In genomic region chr9:61368567-61369240, GRCm38 (mm10) we compare ENCODE assay signal across 9 mouse cellular contexts. TPM values are rescaled to one million over a fixed set of nuclear protein-coding genes. Genes with fewer than 3 reads are reported as not detected.
DNase-seq lines count a peak whose midpoint lies in the region; ATAC-seq and TF ChIP-seq lines count a peak whose summit lies in the region.
"Had no signal": no experiment of that assay in that cellular context is flagged by ENCODE, and none has a peak within 500 bp of the region (broad histone marks: within the 10 kb centered on the region; RNA-seq: fewer than 3 reads in every experiment).

No protein-coding gene starts in this region.

- peaks cover 50% of the 10 kb centered on the region for H3K4me1 ChIP-seq in heart, embryonic 10.5 days
- H3K4me1 ChIP-seq in lung, postnatal 0 days (ENCODE audit: insufficient read depth, low read depth, low read length), result peaks cover 28% of the 10 kb centered on the region
- peaks cover 31% of the 10 kb centered on the region for H3K4me1 ChIP-seq in stomach, embryonic 16.5 days (ENCODE audit: control insufficient read depth, insufficient read depth, low read length)

- H3K27me3 ChIP-seq in heart, embryonic 10.5 days (ENCODE audit: insufficient read depth, poor library complexity, severe bottlenecking), result peaks cover 45% of the 10 kb centered on the region
- H3K27me3 ChIP-seq in lung, postnatal 0 days (replicated peaks; ENCODE audit: insufficient read depth, low read length), result no peaks in the 10 kb centered on the region; the same call in 1 of the 2 replicates
- H3K27me3 ChIP-seq in stomach, embryonic 16.5 days (ENCODE audit: control insufficient read depth, insufficient read depth, low read length), result peaks cover 9% of the 10 kb centered on the region; the same call in 1 of the 2 replicates

- H3K9ac ChIP-seq in lung, postnatal 0 days (replicated peaks; ENCODE audit: low read depth), result no peak overlapping the region
- H3K9ac ChIP-seq in stomach, embryonic 16.5 days (ENCODE audit: low read length), result peak overlapping the region; percentile 59; the same call in 1 of the 2 replicates

- H3K4me3 ChIP-seq in heart, embryonic 10.5 days, result peak overlapping the region; percentile 59
- H3K4me3 ChIP-seq in lung, postnatal 0 days (ENCODE audit: low read depth, low read length), result no peak overlapping the region
- peak overlapping the region; percentile 32; the same call in 1 of the 2 replicates for H3K4me3 ChIP-seq in stomach, embryonic 16.5 days (replicated peaks; ENCODE audit: low read length)

- DNase-seq in gastrocnemius, postnatal 10 days, result peak; percentile 36
- no peak for DNase-seq in gastrocnemius, postnatal 36 days
- DNase-seq in cerebellum, postnatal 25 days, result peak; percentile 67 to 68
- DNase-seq in heart, embryonic 10.5 days (ENCODE audit: low spot score), result peak; percentile 88
- peak; percentile 96 for DNase-seq in kidney, adult 9 months
- peak; percentile 97 for DNase-seq in lung, postnatal 0 days (ENCODE audit: low spot score)
- DNase-seq in layer of hippocampus, postnatal 14 days (ENCODE audit: low spot score in 2 of 2), result no peak

- ATAC-seq in lung, postnatal 0 days, result peak; percentile 1
- no peak for ATAC-seq in stomach, embryonic 16.5 days (ENCODE audit: insufficient read depth, low FRiP score)

- peak overlapping the region; percentile 77; the same call in 1 of the 2 replicates for H3K27ac ChIP-seq in heart, embryonic 10.5 days
- peak overlapping the region; percentile 16; the same call in 1 of the 2 replicates for H3K27ac ChIP-seq in lung, postnatal 0 days (ENCODE audit: low read length)
- H3K27ac ChIP-seq in stomach, embryonic 16.5 days (ENCODE audit: low read length), result peak overlapping the region; percentile 49

- H3K4me2 ChIP-seq in lung, postnatal 0 days (replicated peaks; ENCODE audit: low read depth, low read length), result peak overlapping the region; percentile 56
- peak overlapping the region; percentile 57 for H3K4me2 ChIP-seq in stomach, embryonic 16.5 days (ENCODE audit: low read depth, low read length)

- no peak for TF ChIP-seq CTCF in lung, postnatal 0 days (IDR thresholded peaks at IDR 0.05)

- TF ChIP-seq EP300 in lung, postnatal 0 days (IDR thresholded peaks at IDR 0.05), result peak; percentile 91

- H3K9me3 ChIP-seq in heart, embryonic 10.5 days, result no peaks in the 10 kb centered on the region
- no peaks in the 10 kb centered on the region for H3K9me3 ChIP-seq in lung, postnatal 0 days (ENCODE audit: low read length)
- H3K9me3 ChIP-seq in stomach, embryonic 16.5 days (replicated peaks; ENCODE audit: control insufficient read depth, low read length), result no peaks in the 10 kb centered on the region
- H3K9me3 ChIP-seq: megakaryocyte, embryonic 14.5 days had no signal

- under 1% methylated on average over 12 of the region's 12 CpGs for WGBS in heart, embryonic 10.5 days
- WGBS in lung, postnatal 0 days, result 1% methylated on average over 12 of the region's 12 CpGs
- WGBS in stomach, embryonic 16.5 days, result under 1% methylated on average over 12 of the region's 12 CpGs

- intact Hi-C loops in gastrocnemius, postnatal 36 days (cut with DNase I), result no loop called here

- H3K36me3 ChIP-seq in heart, embryonic 10.5 days, result no peaks in the 10 kb centered on the region
- H3K36me3 ChIP-seq in lung, postnatal 0 days (ENCODE audit: insufficient read depth, low read length), result no peaks in the 10 kb centered on the region
- no peaks in the 10 kb centered on the region for H3K36me3 ChIP-seq in stomach, embryonic 16.5 days (ENCODE audit: control insufficient read depth, insufficient read depth, low read length)

RNA-seq across cellular contexts. Expression of gene Tle3, which starts 3.5 kb away (rescaled TPM):
- 10 to 100 TPM; 20.5 to 25.6 TPM for total RNA-seq in gastrocnemius, postnatal 10 days (2021)
- 1 to 10 TPM; 6.3 to 7.0 TPM for total RNA-seq in gastrocnemius, postnatal 36 days (2021)
- 15.6 and 25.4 TPM in 2 replicates for polyA plus RNA-seq in heart, embryonic 10.5 days (2016; fragmentation: Nextera tagmentation; extraction: Ambion mirVana)
- 16.2 and 16.3 TPM in 2 replicates for polyA plus RNA-seq in lung, postnatal 0 days (2015; fragmentation: Nextera tagmentation; extraction: Ambion mirVana)
- 20.2 and 21.4 TPM in 2 replicates for polyA plus RNA-seq in stomach, embryonic 16.5 days (2015; fragmentation: Nextera tagmentation; extraction: Ambion mirVana)
- total RNA-seq in layer of hippocampus, postnatal 14 days (2021), result 10 to 100 TPM; 73.5 to 77.2 TPM

Comparison
In these comparisons a context has a peak if more than half of its experiments do, and no peak if none do; other contexts are left out.
1. DNase-seq: peak in gastrocnemius, postnatal 10 days (single experiment), cerebellum, postnatal 25 days (2 of 2), heart, embryonic 10.5 days (single experiment), kidney, adult 9 months (single experiment) and lung, postnatal 0 days (single experiment); none in gastrocnemius, postnatal 36 days (0 of 2) and layer of hippocampus, postnatal 14 days (0 of 2).
2. H3K27ac ChIP-seq: peak in every context shown above with its lines; median percentile 77 in heart, embryonic 10.5 days; 49 in stomach, embryonic 16.5 days; 16 in lung, postnatal 0 days.